Mouse (Mus musculus) ES-Bruce4 (cell line): ENCODE measurements around the gene Mydgf. TPM values are rescaled to one million over a fixed set of nuclear protein-coding genes. Genes with fewer than 3 reads are reported as not detected.

ENCODE experiments used
- H3K27ac ChIP-seq: 2 replicates; pipeline ENCODE4 v1.5.1; 2012; ENCODE audit warnings: low read length, inconsistent platforms; ENCODE audit not compliant: insufficient read depth
- H3K27me3 ChIP-seq: 2 replicates; pipeline ENCODE4 v1.6.1; 2012; ENCODE audit warnings: mild to moderate bottlenecking, low read length, inconsistent platforms; ENCODE audit not compliant: control insufficient read depth, poor library complexity, insufficient read depth, severe bottlenecking
- H3K36me3 ChIP-seq: 2 replicates; pipeline ENCODE4 v1.6.1; 2012; ENCODE audit warnings: inconsistent platforms, mild to moderate bottlenecking, low read length, moderate library complexity; ENCODE audit not compliant: control insufficient read depth, poor library complexity, insufficient read depth, severe bottlenecking
- H3K4me1 ChIP-seq: one replicate; pipeline ENCODE4 v1.8.1; 2011; ENCODE audit warnings: low read length; ENCODE audit not compliant: control insufficient read depth, insufficient read depth
- H3K4me3 ChIP-seq: 2 replicates; pipeline ENCODE4 v1.5.1; 2011; ENCODE audit warnings: low read depth, mild to moderate bottlenecking, low read length
- H3K9ac ChIP-seq: 2 replicates; pipeline ENCODE4 v1.6.1; 2012; ENCODE audit warnings: low read depth, mild to moderate bottlenecking, inconsistent platforms; ENCODE audit not compliant: poor library complexity, severe bottlenecking
- H3K9me3 ChIP-seq: replicated peaks from 2 replicates; pipeline ENCODE4 v1.6.1; 2012; ENCODE audit warnings: mild to moderate bottlenecking, low read length, inconsistent platforms; ENCODE audit not compliant: control insufficient read depth, poor library complexity, insufficient read depth, severe bottlenecking
- CTCF ChIP-seq: IDR thresholded peaks from one replicate; pipeline ENCODE4 v1.8.1; 2011; ENCODE audit warnings: low read depth, low read length
- EP300 ChIP-seq: IDR thresholded peaks from 2 replicates; pipeline ENCODE4 v1.6.1; 2011; ENCODE audit warnings: low read depth, low read length; ENCODE audit not compliant: insufficient read depth
- POLR2A ChIP-seq: IDR thresholded peaks from one replicate; pipeline ENCODE4 v1.8.1; 2011; ENCODE audit warnings: low read length; ENCODE audit not compliant: insufficient read depth
- polyA plus RNA-seq: library from polyadenylated mRNA; stranded (reverse); fragments of >200 nt; gene quantifications from 2 replicates; pipeline ENCODE4 v1.2.4, GENCODE M21; 2011; ENCODE audit warnings: low read depth; ENCODE audit not compliant: missing spikeins, insufficient read depth, insufficient read length

The Mydgf gene
- polyA plus RNA-seq, 1 experiment = 48.4 TPM

DNA sequence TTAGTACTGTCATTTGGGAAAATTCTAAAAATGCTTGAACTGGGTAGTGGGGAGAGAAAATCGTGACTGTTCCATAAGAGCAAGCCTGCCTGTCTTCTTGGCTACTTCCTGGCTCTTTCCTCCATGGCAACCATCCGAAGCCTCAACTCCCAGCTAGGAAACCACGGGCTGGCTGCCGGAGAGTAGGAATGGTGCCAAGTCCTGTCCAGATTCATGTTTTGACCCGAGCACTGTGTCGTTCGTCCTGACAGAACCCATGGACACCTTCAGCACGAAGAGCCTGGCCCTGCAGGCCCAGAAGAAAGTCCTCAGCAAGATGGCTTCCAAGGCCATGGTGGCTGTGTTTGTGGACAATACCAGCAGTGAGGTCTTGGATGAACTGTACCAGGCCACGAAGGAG lies 12.3 kb downstream of the Mydgf start:
- Histone ChIP-seq H3K36me3 (peaks cover under 1% of the 10 kb centered on the region; the same call in 1 of the 2 replicates), H3K27ac (no peak overlapping the region), H3K9me3 (no peaks in the 10 kb centered on the region), H3K9ac (no peak overlapping the region), H3K4me1 (no peaks in the 10 kb centered on the region), H3K27me3 (no peaks in the 10 kb centered on the region), H3K4me3 (no peak overlapping the region)
- TF ChIP-seq EP300 (no peak), CTCF (no peak), POLR2A (no peak)

DNA sequence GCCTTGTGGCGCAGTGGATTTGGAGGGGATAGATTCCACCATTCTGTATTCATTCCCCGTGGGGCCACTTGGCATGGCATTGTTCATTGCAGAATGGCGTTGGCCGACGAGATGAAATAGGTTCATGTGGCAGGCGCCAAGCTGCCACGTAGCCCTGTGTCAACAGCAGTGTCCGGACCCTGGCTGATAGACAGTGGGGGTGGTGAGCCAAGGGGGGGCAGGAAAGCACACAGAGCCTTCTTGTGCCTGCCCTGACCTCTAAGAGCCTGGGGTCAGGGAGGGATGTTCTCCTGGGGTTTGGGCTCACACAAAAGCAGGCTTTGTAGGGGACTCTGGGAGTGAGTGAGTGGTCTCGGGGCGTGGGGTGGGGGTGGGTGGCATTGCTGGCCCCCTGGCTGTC lies 13.1 kb downstream of the Mydgf start:
- TF ChIP-seq POLR2A (no peak), EP300 (no peak), CTCF (no peak)
- no peaks in the 10 kb centered on the region for H3K9me3 ChIP-seq
- H3K36me3 ChIP-seq = no peaks in the 10 kb centered on the region
- no peaks in the 10 kb centered on the region for H3K27me3 ChIP-seq
- H3K9ac ChIP-seq = no peak overlapping the region
- H3K27ac ChIP-seq = no peak overlapping the region
- H3K4me1 ChIP-seq = no peaks in the 10 kb centered on the region
- no peak overlapping the region for H3K4me3 ChIP-seq

DNA sequence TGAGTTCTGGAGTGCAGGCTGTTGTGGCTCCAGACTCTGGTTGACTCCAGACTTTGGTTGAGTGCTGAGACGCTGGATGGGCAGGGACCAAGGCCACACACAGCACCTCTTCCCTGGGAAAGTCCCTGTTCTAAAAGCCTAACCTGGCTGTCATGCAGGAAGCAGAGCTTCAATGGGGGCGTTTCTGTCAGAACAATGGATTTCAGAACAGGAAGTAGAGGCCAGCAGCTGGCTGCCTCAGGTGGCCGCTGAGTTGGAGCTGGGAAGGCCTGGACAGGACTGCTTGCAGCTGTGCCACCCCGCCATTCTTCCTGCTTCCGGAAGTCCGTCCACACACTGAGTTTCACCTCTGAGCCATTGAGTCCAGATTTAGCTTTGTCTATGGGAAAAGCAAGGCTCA lies 13.9 kb downstream of the Mydgf start:
- Histone ChIP-seq H3K9me3 (no peaks in the 10 kb centered on the region), H3K36me3 (no peaks in the 10 kb centered on the region), H3K4me1 (no peaks in the 10 kb centered on the region), H3K4me3 (no peak overlapping the region), H3K9ac (no peak overlapping the region), H3K27ac (no peak overlapping the region), H3K27me3 (no peaks in the 10 kb centered on the region)
- TF ChIP-seq POLR2A (no peak), EP300 (no peak), CTCF (no peak)

- no peaks in the 10 kb centered on the region for H3K9me3 ChIP-seq
- no peaks in the 10 kb centered on the region for H3K27me3 ChIP-seq
- no peak for TF ChIP-seq POLR2A
- no peak for TF ChIP-seq EP300
- no peak for TF ChIP-seq CTCF
- H3K4me1 ChIP-seq = no peaks in the 10 kb centered on the region
- no peaks in the 10 kb centered on the region for H3K36me3 ChIP-seq
- no peak overlapping the region for H3K4me3 ChIP-seq
- no peak overlapping the region for H3K9ac ChIP-seq
- no peak overlapping the region for H3K27ac ChIP-seq
Measured at GRCm38 (mm10) chr17:56165671-56166070, 18.0 kb downstream of the Mydgf start.

GRCm38 (mm10) chr17:56164510-56164909 lies 19.2 kb downstream of the Mydgf start:
- Histone ChIP-seq H3K27me3 (no peaks in the 10 kb centered on the region), H3K27ac (no peak overlapping the region), H3K36me3 (no peaks in the 10 kb centered on the region), H3K4me1 (no peaks in the 10 kb centered on the region), H3K9ac (no peak overlapping the region), H3K4me3 (no peak overlapping the region), H3K9me3 (no peaks in the 10 kb centered on the region)
- TF ChIP-seq POLR2A (no peak), EP300 (no peak), CTCF (no peak)

DNA sequence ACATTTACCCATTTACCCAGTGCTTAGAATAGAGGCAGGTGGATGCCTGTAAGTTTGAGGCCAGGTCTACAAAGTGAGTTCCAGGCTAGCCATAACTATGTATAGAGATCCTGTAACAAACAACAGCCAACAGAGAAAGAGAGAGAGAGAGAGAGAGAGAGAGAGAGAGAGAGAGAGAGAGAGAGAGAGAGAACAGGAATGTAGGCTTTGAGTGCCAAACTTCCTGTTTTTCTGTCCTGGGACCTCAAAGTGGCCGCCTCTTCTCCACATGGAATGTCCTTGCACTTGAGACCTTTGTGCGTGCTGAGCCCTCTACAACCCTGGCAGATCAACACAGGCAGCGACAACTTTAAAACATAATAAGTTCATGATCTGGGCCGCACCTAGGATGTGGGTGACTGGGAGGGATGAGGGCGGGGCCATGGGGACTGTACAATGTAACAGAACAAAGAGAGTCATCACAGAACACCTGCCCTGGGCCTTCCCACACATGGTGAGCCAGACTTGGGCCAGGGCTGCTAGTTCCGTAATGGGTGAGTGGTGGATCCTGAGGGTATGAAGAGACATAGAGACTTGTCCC lies 20.1 kb downstream of the Mydgf start:
- H3K4me1 ChIP-seq = no peaks in the 10 kb centered on the region
- no peak overlapping the region for H3K9ac ChIP-seq
- TF ChIP-seq POLR2A (no peak), CTCF (no peak), EP300 (no peak)
- H3K36me3 ChIP-seq = no peaks in the 10 kb centered on the region
- no peak overlapping the region for H3K4me3 ChIP-seq
- no peaks in the 10 kb centered on the region for H3K9me3 ChIP-seq
- H3K27ac ChIP-seq = no peak overlapping the region
- no peaks in the 10 kb centered on the region for H3K27me3 ChIP-seq
